Mouse (Mus musculus) embryonic facial prominence, embryonic 14.5 days (tissue): ENCODE data around the gene Relb. TPM values are rescaled to one million over a fixed set of nuclear protein-coding genes. Genes with fewer than 3 reads are reported as not detected.
A peak's percentile ranks its signal among the peaks of the same experiment; 100 is the strongest.

ENCODE experiments used
- ATAC-seq: fragments of 200-750 bp; cut with Nextera tagmentation; 2 replicates; pipeline ENCODE4 v1.8.0; 2017; ENCODE audit warnings: low read depth, moderate number of reproducible peaks, moderate TSS enrichment
- DNase-seq: peaks from one replicate; pipeline ENCODE4 v3.0.0-alpha.2; 2015; ENCODE audit warnings: low spot score
- H3K27ac ChIP-seq: fragments of 300-500 bp; sonication (generic); replicated peaks from 2 replicates; pipeline ENCODE4 v1.5.1; 2014; ENCODE audit warnings: low read depth, mild to moderate bottlenecking, low read length, moderate library complexity
- H3K27me3 ChIP-seq: fragments of 300-500 bp; sonication (generic); replicated peaks from 2 replicates; pipeline ENCODE4 v1.6.1; 2014; ENCODE audit warnings: low read length; ENCODE audit not compliant: control insufficient read depth, insufficient read depth
- H3K36me3 ChIP-seq: fragments of 300-500 bp; sonication (generic); 2 replicates; pipeline ENCODE4 v1.6.1; 2014; ENCODE audit warnings: low read length, mixed read lengths; ENCODE audit not compliant: control insufficient read depth, insufficient read depth
- H3K4me1 ChIP-seq: fragments of 300-500 bp; sonication (generic); 2 replicates; pipeline ENCODE4 v1.6.1; 2014; ENCODE audit warnings: antibody characterized with exemption, low read length; ENCODE audit not compliant: control insufficient read depth, insufficient read depth
- H3K4me2 ChIP-seq: fragments of 300-500 bp; sonication (generic); 2 replicates; pipeline ENCODE4 v1.6.1; 2014; ENCODE audit warnings: low read depth, mild to moderate bottlenecking, low read length, moderate library complexity, mixed read lengths
- H3K4me3 ChIP-seq: fragments of 300-500 bp; sonication (generic); 2 replicates; pipeline ENCODE4 v1.5.1; 2014; ENCODE audit warnings: low read depth, mild to moderate bottlenecking, low read length
- H3K9ac ChIP-seq: fragments of 300-500 bp; sonication (generic); 2 replicates; pipeline ENCODE4 v1.6.1; 2014; ENCODE audit warnings: low read depth, mild to moderate bottlenecking, low read length, moderate library complexity, mixed read lengths
- H3K9me3 ChIP-seq: fragments of 300-500 bp; sonication (generic); 2 replicates; pipeline ENCODE4 v1.6.1; 2016; ENCODE audit warnings: low read length; ENCODE audit not compliant: control insufficient read depth
- whole genome bisulfite sequencing: fragments of 180-500 bp; shearing (Covaris S2); extraction: QIAGEN DNeasy Blood & Tissue Kit; methylation state at CpG from one replicate; pipeline ENCODE4 v1.1.7; 2014; 5-methylcytosine and 5-hydroxymethylcytosine counted together
- polyA plus RNA-seq: library from polyadenylated mRNA; unstranded; fragments of >200 nt; fragmentation: Nextera tagmentation; extraction: Ambion mirVana; gene quantifications from 2 replicates; pipeline ENCODE4 v1.2.1, GENCODE M21; 2014

Relb gene
- polyA plus RNA-seq, 1 experiment from 2014 or later: 9.9 TPM

GRCm38 (mm10) chr7:19572926-19573775 lies 56.1 kb downstream of the Relb start:
- Histone ChIP-seq H3K9me3 (no peaks in the 10 kb centered on the region), H3K4me2 (peak overlapping the region; percentile 85), H3K4me1 (peaks cover 25% of the 10 kb centered on the region), H3K27me3 (peaks cover 23% of the 10 kb centered on the region), H3K27ac (peak overlapping the region; percentile 76), H3K36me3 (peaks cover 14% of the 10 kb centered on the region), H3K9ac (peak overlapping the region; percentile 85), H3K4me3 (peak overlapping the region; percentile 76)
- under 1% methylated on average over 37 of the region's 53 CpGs for WGBS
- ATAC-seq (peak; percentile 90), DNase-seq (peak; percentile 76)

- Histone ChIP-seq H3K36me3 (peaks cover 38% of the 10 kb centered on the region), H3K9ac (no peak overlapping the region), H3K27ac (no peak overlapping the region), H3K27me3 (no peaks in the 10 kb centered on the region), H3K4me2 (no peak overlapping the region), H3K4me3 (no peak overlapping the region), H3K9me3 (0 out of 2 replicates have a peak, but pooled peaks cover 4% of the 10 kb centered on the region), H3K4me1 (peaks cover 12% of the 10 kb centered on the region; the same call in 1 of the 2 replicates)
- 71% methylated on average over 3 of the region's 3 CpGs for WGBS
- DNase-seq: no peak
- no peak for ATAC-seq
These were observed 59.6 kb downstream of the Relb start for GRCm38 (mm10) chr7:19569647-19570046.

DNA sequence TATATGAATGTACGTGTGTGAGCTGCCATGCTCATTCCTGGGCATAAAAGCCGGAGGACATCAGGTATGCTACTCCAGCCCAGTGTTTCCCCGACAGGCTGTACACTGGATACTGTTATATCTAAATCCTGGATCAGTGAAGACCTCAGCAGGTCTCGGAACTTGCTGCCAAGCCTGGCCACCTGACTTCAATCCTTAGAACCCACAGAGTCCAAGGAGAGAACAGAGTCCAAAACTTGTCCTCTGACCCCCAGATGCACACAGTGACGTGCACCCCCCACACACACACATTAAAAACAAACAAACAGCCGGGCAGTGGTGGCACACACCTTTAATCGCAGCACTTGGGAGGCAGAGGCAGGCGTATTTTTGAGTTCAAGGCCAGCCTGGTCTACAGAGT lies 61.8 kb downstream of the Relb start:
- 92% methylated on average over 8 of the region's 8 CpGs for WGBS
- no peak overlapping the region for H3K4me2 ChIP-seq
- peaks cover 48% of the 10 kb centered on the region for H3K36me3 ChIP-seq

DNA sequence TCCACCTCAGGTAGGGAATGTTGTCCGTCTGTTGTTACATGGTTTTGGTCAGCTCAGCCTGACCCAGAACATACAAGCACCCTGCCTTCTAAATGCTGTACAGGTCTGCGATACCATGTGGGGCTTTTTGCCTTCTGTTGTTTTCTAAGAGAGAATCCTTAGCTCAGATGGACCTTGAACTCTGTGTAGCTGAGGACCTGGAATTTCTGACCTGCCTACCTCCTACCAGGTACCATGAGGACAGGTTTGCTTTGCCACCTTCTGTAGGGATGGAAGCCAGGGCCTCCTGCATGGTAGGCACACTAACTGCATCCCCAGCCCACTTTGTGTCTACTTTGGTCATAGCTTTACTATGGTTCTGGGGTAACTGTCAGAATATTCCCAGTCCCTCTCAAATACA lies 63.4 kb downstream of the Relb start:
- Histone ChIP-seq H3K4me1 (peaks cover 9% of the 10 kb centered on the region), H3K27ac (no peak overlapping the region), H3K36me3 (peaks cover 48% of the 10 kb centered on the region), H3K27me3 (no peaks in the 10 kb centered on the region), H3K9ac (no peak overlapping the region), H3K4me2 (no peak overlapping the region), H3K9me3 (0 out of 2 replicates have a peak, but pooled peaks cover 4% of the 10 kb centered on the region), H3K4me3 (no peak overlapping the region)
- no peak for DNase-seq
- 95% methylated on average over 2 of the region's 2 CpGs for WGBS
- ATAC-seq: no peak

More for the DNA sequence above, 61.8 kb downstream of the Relb start:
- Histone ChIP-seq H3K27me3 (no peaks in the 10 kb centered on the region), H3K9ac (no peak overlapping the region), H3K4me3 (no peak overlapping the region), H3K9me3 (0 out of 2 replicates have a peak, but pooled peaks cover 4% of the 10 kb centered on the region), H3K4me1 (peaks cover 10% of the 10 kb centered on the region; the same call in 1 of the 2 replicates), H3K27ac (no peak overlapping the region)
- ATAC-seq (no peak), DNase-seq (no peak)

DNA sequence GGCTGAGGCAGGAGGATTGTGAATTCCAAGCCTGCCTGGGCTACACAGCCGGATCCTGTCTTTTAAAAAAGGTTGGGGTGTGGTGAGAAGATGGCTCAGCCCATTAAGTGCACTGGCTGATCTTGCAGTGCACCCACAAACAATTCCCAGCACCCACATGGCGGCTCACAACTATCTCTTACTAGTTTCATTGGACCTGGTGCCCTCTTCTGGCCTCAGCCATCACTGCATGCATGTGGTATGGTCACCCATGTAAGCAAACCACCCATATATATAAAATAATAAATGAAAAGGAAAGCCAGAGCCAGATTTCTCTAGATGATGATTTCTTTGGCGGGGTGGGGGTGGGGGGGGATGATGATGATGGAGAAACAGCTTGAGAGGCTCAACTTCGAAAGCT lies 64.8 kb downstream of the Relb start:
- Histone ChIP-seq H3K4me1 (peaks cover 19% of the 10 kb centered on the region), H3K9me3 (0 out of 2 replicates have a peak, but pooled peaks cover 4% of the 10 kb centered on the region), H3K4me2 (no peak overlapping the region), H3K36me3 (peaks cover 39% of the 10 kb centered on the region), H3K9ac (no peak overlapping the region), H3K27me3 (no peaks in the 10 kb centered on the region), H3K27ac (no peak overlapping the region), H3K4me3 (no peak overlapping the region)
- 76% methylated on average over 4 of the region's 4 CpGs for WGBS
- no peak for ATAC-seq
- no peak for DNase-seq

- Histone ChIP-seq H3K4me1 (peaks cover 24% of the 10 kb centered on the region), H3K27ac (0 out of 2 replicates have a peak overlapping the region, but pooled peaks have one; percentile 94), H3K9me3 (0 out of 2 replicates have a peak, but pooled peaks cover 4% of the 10 kb centered on the region), H3K4me2 (no peak overlapping the region), H3K4me3 (no peak overlapping the region), H3K27me3 (no peaks in the 10 kb centered on the region), H3K9ac (no peak overlapping the region; the same call in 1 of the 2 replicates), H3K36me3 (peaks cover 33% of the 10 kb centered on the region)
- no peak for DNase-seq
- no peak for ATAC-seq
- WGBS: 79% methylated on average over 3 of the region's 3 CpGs
These were observed 65.4 kb downstream of the Relb start for GRCm38 (mm10) chr7:19563884-19564283.

GRCm38 (mm10) chr7:19562643-19563410 lies 66.4 kb downstream of the Relb start, which contains the start of gene Ppp1r37:
Gene Ppp1r37 (minus strand): TSS chr7:19563076.
- no peaks in the 10 kb centered on the region for H3K27me3 ChIP-seq
- WGBS: 4% methylated on average over 19 of the region's 19 CpGs
- 0 out of 2 replicates have a peak, but pooled peaks cover 4% of the 10 kb centered on the region for H3K9me3 ChIP-seq
- ATAC-seq (peak; percentile 45; the same call in 1 of the 2 replicates), DNase-seq (peak; percentile 69)
- H3K9ac ChIP-seq: peak within 1 kb of the TSS; percentile 97
- H3K4me3 ChIP-seq: peak within 1 kb of the TSS; percentile 99
- peaks cover 26% of the 10 kb centered on the region for H3K4me1 ChIP-seq
- H3K27ac ChIP-seq: peak within 1 kb of the TSS; percentile 94
- H3K36me3 ChIP-seq: peaks cover 33% of the 10 kb centered on the region
- peak within 1 kb of the TSS; percentile 98 for H3K4me2 ChIP-seq
